Mouse (Mus musculus) forebrain, embryonic 10.5 days (tissue): ENCODE data around the gene Smarcd3. TPM values are rescaled to one million over a fixed set of nuclear protein-coding genes. Genes with fewer than 3 reads are reported as not detected.
A peak's percentile ranks its signal among the peaks of the same experiment; 100 is the strongest.

ENCODE experiments used
- DNase-seq: peaks from one replicate; pipeline ENCODE4 v3.0.0-alpha.2; 2017; ENCODE audit warnings: low spot score; ENCODE audit errors: extremely low spot score
- H3K27ac ChIP-seq: fragments of 300-500 bp; sonication (generic); 2 replicates; pipeline ENCODE4 v1.5.1; 2016; ENCODE audit warnings: mild to moderate bottlenecking
- H3K27me3 ChIP-seq: fragments of 300-500 bp; sonication (generic); 2 replicates; pipeline ENCODE4 v1.6.1; 2016; ENCODE audit warnings: mild to moderate bottlenecking; ENCODE audit not compliant: poor library complexity, severe bottlenecking
- H3K36me3 ChIP-seq: fragments of 300-500 bp; sonication (generic); replicated peaks from 2 replicates; pipeline ENCODE4 v1.6.1; 2016; ENCODE audit warnings: mild to moderate bottlenecking, moderate library complexity
- H3K4me1 ChIP-seq: fragments of 300-500 bp; sonication (generic); 2 replicates; pipeline ENCODE4 v1.6.1; 2016
- H3K4me3 ChIP-seq: fragments of 300-500 bp; sonication (generic); 2 replicates; pipeline ENCODE4 v1.5.1; 2016; ENCODE audit warnings: mild to moderate bottlenecking, moderate library complexity
- H3K9me3 ChIP-seq: fragments of 300-500 bp; sonication (generic); 2 replicates; pipeline ENCODE4 v1.6.1; 2016; ENCODE audit warnings: mild to moderate bottlenecking, moderate library complexity
- WGBS: fragments of 180-500 bp; shearing (Covaris S2); methylation state at CpG from one replicate; pipeline ENCODE4 v1.1.7; 2016; 5-methylcytosine and 5-hydroxymethylcytosine counted together
- polyA plus RNA-seq: library from polyadenylated mRNA; unstranded; fragments of >200 nt; fragmentation: Nextera tagmentation; extraction: Ambion mirVana; gene quantifications from 2 replicates; pipeline ENCODE4 v1.2.1, GENCODE M21; 2016

Gene Smarcd3
- polyA plus RNA-seq, 1 experiment from 2014 or later: 39.7 TPM

DNA sequence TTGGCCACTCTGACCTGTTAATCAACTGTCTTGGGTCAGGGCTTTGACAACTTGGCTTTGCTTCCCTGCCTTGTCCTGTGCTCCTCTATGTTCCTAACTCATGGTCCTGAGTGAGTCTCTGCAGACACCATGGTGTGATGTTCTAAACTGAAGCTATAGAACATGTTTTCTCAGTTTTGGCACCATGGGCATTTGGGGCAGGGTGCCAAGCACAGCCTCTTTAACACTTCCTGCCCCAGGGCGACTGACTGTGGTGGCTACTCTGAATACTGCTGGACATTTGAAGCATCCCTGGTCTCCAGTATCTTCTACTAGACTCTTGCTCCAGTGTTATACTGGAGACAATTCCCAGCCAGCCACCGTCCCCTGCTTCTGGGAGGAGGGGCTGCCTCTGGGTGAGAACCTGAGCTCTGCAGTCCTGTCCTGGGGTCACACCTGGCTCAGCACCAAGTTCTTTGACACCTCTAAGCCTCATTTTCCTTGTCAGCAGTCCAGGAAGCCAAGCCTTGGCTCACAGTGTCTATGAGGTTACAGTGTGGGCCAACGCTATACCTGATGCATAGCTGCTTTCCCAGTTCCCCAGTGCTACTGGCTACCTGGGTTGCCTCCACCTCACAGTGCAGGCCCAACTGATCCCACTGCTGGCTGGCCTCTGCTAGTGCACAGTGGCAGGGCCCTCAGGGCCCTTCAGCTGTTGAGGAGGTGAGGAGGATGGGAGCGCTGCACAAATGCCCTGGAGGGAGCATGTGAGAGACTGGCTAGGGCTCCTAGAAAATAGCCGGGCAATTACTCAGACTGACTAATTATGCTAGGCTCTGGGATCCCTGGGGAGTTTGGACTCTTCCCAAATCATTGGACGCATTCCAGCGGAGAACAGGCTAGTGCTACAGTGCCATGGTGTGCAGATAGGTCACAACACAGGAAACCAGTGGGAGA lies 12.6 kb downstream of the Smarcd3 start:
- Histone ChIP-seq H3K27me3 (peaks cover 21% of the 10 kb centered on the region), H3K4me1 (peaks cover 26% of the 10 kb centered on the region), H3K27ac (peak overlapping the region; percentile 56; the same call in 1 of the 2 replicates), H3K36me3 (no peaks in the 10 kb centered on the region), H3K4me3 (no peak overlapping the region), H3K9me3 (no peaks in the 10 kb centered on the region)
- 64% methylated on average over 7 of the region's 7 CpGs for WGBS
- DNase-seq: no peak

DNA sequence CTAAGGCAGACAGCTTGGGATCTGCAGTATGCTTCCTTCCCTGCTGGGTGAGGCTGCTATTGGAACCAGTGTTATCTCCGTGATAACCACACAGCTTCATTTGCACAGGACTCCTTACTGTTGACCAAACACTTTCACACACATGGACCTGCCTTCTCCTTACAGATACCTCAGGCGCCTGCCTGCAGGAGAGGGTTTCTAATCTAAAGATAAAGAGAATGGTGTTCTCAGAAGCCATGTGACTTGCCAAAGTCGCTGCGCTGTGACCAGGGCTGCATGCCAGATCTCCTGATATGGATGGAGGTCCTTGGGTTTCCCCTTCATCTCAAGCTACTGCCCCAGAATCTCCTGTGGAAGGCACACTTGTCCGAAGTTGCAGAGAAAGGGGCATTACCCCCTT lies 14.8 kb downstream of the Smarcd3 start:
- Histone ChIP-seq H3K4me3 (no peak overlapping the region), H3K4me1 (peaks cover 48% of the 10 kb centered on the region), H3K9me3 (no peaks in the 10 kb centered on the region), H3K27ac (no peak overlapping the region), H3K27me3 (peaks cover 34% of the 10 kb centered on the region), H3K36me3 (no peaks in the 10 kb centered on the region)
- 66% methylated on average over 5 of the region's 5 CpGs for WGBS
- DNase-seq: no peak

- H3K27me3 ChIP-seq: peaks cover 45% of the 10 kb centered on the region
- H3K4me1 ChIP-seq: peaks cover 67% of the 10 kb centered on the region
- no peak for DNase-seq
Measured at GRCm38 (mm10) chr5:24605980-24606665, 18.1 kb downstream of the Smarcd3 start.

GRCm38 (mm10) chr5:24605321-24605979 lies 18.8 kb downstream of the Smarcd3 start:
- Histone ChIP-seq H3K4me1 (peaks cover 74% of the 10 kb centered on the region), H3K9me3 (no peaks in the 10 kb centered on the region), H3K4me3 (peak overlapping the region; percentile 65), H3K27ac (peak overlapping the region; percentile 94), H3K27me3 (peaks cover 51% of the 10 kb centered on the region), H3K36me3 (no peaks in the 10 kb centered on the region)
- 9% methylated on average over 6 of the region's 6 CpGs for WGBS
- no peak for DNase-seq

More at GRCm38 (mm10) chr5:24605980-24606665, 18.1 kb downstream of the Smarcd3 start:
- WGBS: 17% methylated on average over 14 of the region's 14 CpGs
- no peaks in the 10 kb centered on the region for H3K9me3 ChIP-seq
- peak overlapping the region; percentile 94 for H3K27ac ChIP-seq
- peak overlapping the region; percentile 65 for H3K4me3 ChIP-seq
- H3K36me3 ChIP-seq: no peaks in the 10 kb centered on the region

GRCm38 (mm10) chr5:24604656-24605100 lies 19.5 kb downstream of the Smarcd3 start:
- DNase-seq: peak; percentile 92
- H3K27ac ChIP-seq: peak overlapping the region; percentile 94
- WGBS: under 1% methylated on average over 46 of the region's 46 CpGs
- H3K9me3 ChIP-seq: no peaks in the 10 kb centered on the region
- H3K4me3 ChIP-seq: peak overlapping the region; percentile 65
- H3K4me1 ChIP-seq: peaks cover 80% of the 10 kb centered on the region
- H3K27me3 ChIP-seq: peaks cover 59% of the 10 kb centered on the region
- no peaks in the 10 kb centered on the region for H3K36me3 ChIP-seq

DNA sequence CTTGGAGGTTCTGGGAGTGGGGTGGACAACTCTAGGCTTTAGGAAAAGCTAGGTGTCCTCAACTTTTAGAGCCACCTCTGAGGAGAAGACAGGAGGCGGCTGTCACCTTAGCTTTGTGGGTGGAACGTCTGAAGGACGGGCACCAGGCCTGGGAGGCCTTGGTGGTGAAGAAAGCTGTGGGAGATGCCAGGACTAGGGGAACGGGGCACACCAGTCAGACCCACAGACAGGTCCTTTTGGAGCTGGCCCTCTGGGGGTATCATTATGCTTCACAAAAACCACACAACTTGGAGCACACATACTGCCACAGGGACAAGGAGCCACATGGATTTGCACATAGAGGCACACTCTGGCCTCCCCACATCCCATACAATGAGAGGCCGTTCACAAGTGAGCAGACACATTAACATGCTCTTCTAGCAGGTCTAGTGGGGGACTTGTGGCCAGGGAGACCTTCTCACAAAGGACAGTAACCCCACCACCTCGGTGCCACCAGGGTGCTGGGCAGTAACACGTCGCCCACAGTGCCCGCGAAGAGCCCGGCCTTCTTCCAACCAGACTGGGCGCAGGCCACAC lies 20.0 kb downstream of the Smarcd3 start:
- 16% methylated on average over 12 of the region's 12 CpGs for WGBS
- no peak for DNase-seq
- H3K9me3 ChIP-seq: no peaks in the 10 kb centered on the region
- H3K4me3 ChIP-seq: peak overlapping the region; percentile 65
- H3K27me3 ChIP-seq: peaks cover 64% of the 10 kb centered on the region
- H3K4me1 ChIP-seq: peaks cover 85% of the 10 kb centered on the region
- no peaks in the 10 kb centered on the region for H3K36me3 ChIP-seq
- H3K27ac ChIP-seq: peak overlapping the region; percentile 94

GRCm38 (mm10) chr5:24603431-24604010 lies 20.7 kb downstream of the Smarcd3 start:
- Histone ChIP-seq H3K9me3 (no peaks in the 10 kb centered on the region), H3K27ac (peak overlapping the region; percentile 94), H3K4me1 (peaks cover 89% of the 10 kb centered on the region), H3K4me3 (peak overlapping the region; percentile 71), H3K36me3 (no peaks in the 10 kb centered on the region), H3K27me3 (peaks cover 67% of the 10 kb centered on the region)
- WGBS: 52% methylated on average over 8 of the region's 8 CpGs
- DNase-seq: no peak

DNA sequence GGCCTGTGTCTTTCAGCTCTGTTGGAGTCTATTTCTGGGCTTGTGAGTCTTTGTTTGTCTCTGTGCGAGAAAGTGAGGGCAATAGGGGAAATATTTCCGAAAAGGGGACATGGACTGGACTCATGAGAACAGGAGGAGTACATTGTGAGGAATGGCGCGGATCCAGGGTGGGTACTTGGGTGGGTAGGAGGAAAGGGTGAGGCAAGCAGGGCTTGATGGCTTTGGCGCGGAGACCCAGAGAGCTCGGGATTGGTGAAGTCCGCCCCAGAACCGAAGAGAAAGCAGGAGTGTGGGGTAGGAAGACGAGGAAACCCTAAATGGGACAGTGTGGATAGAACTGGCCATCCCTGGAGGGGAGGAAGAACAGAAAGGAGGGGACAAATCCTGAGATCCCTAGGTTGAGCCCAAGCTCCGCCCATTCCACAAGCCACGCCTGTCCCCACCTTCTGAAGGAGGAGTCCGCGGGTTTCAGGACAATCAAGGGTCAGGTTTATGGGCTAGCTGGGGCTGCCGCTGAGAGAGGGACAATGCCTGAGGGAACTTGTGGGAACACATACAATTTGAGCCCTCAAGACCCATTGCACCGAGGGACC lies 21.4 kb downstream of the Smarcd3 start:
- Histone ChIP-seq H3K9me3 (no peaks in the 10 kb centered on the region), H3K27ac (peak overlapping the region; percentile 94), H3K27me3 (peaks cover 68% of the 10 kb centered on the region), H3K4me1 (peaks cover 96% of the 10 kb centered on the region), H3K4me3 (peak overlapping the region; percentile 71), H3K36me3 (no peaks in the 10 kb centered on the region)
- peak; percentile 85 for DNase-seq
- under 1% methylated on average over 16 of the region's 16 CpGs for WGBS

DNA sequence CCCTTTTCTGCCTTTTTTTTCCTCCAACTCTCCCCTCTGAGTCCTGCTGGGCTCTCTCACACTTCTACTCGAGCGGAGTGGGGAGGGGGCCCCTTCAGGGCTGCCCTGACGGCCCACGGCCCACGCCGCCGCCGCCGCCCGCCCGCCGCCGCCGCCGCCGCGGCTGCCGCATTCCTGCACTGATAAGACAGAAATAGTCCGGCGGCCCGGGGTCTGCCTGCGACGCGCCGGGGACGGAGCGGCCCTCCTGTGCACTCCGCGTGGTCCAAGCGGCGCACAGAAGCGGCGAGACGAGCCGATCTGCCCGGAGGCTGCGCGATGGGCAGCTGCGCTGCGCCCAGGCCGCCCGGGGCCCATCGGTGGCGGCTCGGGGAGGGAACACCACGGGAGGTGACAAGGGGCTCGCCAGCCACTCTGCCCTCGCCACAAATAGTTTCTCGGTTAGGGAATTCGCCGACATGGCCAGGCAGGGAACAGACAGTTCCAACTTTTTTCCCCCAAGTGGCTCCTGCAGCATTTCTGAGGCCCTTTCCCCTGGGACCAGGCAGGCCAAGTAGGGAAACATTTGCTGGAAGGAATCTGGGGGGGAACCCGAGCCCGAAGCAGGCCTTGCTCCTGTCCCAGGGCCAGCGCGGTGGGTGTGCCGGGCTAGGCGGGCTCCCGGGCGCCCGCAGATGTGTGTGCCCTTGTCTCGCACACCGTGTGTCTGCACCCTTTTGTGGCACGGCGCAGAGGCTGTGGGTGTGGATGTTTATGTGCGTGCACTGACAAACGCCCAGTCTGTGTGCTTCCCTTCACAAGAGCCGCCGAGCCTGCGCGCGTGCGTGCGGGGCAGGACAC lies 22.1 kb downstream of the Smarcd3 start:
- peak overlapping the region; percentile 94 for H3K27ac ChIP-seq
- H3K27me3 ChIP-seq: peaks cover 63% of the 10 kb centered on the region
- WGBS: under 1% methylated on average over 73 of the region's 73 CpGs
- no peaks in the 10 kb centered on the region for H3K9me3 ChIP-seq
- H3K4me3 ChIP-seq: peak overlapping the region; percentile 71
- peaks cover 98% of the 10 kb centered on the region for H3K4me1 ChIP-seq
- DNase-seq: peak; percentile 77
- no peaks in the 10 kb centered on the region for H3K36me3 ChIP-seq

DNA sequence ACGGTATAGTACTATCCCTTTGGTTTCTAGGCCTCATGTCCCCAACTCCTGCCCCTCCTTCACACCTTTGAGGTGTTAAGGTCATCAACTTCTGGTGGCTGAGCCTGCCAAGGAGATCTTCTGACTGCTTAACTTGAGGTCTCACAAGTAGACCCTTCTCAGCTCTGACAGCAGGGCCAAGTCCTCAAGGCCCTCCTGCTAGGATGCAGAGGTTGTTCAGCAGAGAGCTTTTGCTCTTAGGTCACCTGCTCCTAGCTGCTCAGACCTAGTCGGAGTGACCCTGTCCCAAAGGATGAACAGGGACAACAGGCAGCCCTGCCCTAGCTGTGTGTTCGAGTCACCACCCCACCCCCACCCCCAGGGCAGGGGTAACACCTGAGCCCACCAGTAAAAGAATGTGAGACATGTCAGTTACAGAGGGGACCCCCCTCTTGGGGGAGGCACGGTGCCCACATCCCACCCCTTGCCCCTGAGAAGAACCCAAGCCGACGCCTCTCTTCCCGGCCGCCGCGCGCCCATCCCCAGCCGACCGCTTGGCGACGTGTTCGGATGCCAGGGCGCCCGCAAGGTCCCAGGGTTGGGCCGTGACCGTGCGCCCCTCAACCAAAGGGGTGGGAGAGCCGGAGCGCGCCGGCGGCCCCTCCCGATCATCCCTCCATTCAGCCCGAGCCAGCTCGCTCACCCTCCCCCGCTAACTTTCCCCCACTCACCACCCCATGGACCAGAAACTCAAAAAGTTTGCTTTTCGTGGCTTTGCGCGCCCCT lies 23.0 kb downstream of the Smarcd3 start:
- Histone ChIP-seq H3K4me3 (peak overlapping the region; percentile 71), H3K27ac (peak overlapping the region; percentile 94), H3K4me1 (peaks cover 98% of the 10 kb centered on the region), H3K9me3 (no peaks in the 10 kb centered on the region), H3K27me3 (peaks cover 54% of the 10 kb centered on the region), H3K36me3 (no peaks in the 10 kb centered on the region)
- WGBS: 1% methylated on average over 33 of the region's 33 CpGs
- DNase-seq: peak; percentile 35
